Comparison of ENCODE assay signal across 7 mouse cellular contexts in the genomic region with DNA sequence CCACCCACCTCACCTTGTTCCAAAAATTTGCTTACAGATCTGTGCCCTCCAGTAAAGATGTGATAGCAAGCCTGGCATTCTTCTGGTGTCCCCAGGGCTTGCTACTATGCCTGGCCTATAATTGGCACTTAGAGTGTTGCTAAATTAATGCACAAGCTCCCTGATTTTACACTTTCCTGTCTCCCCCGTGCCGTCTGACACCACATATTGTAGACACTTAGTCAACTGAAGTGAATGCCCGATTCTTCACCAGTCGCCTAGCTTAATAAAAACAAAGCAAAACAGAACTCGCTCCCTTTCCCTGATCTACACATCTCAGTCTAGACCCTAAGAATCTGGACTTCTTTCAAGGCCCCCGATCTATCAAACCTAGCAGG. TPM values are rescaled to one million over a fixed set of nuclear protein-coding genes. Genes with fewer than 3 reads are reported as not detected.
DNase-seq lines count a peak whose midpoint lies in the region; ATAC-seq lines count a peak whose summit lies in the region.

No protein-coding gene starts in this region.

- H3K9ac ChIP-seq in lung, embryonic 16.5 days (ENCODE audit: low read length), result peak overlapping the region; percentile 79
- peak overlapping the region; percentile 79 for H3K9ac ChIP-seq in forebrain, embryonic 14.5 days (ENCODE audit: low read length)
- peak overlapping the region; percentile 73 for H3K9ac ChIP-seq in limb, embryonic 13.5 days
- H3K9ac ChIP-seq in stomach, embryonic 15.5 days, result no peak overlapping the region

- H3K4me2 ChIP-seq in lung, embryonic 16.5 days (ENCODE audit: low read depth, low read length), result peak overlapping the region; percentile 96
- peak overlapping the region; percentile 84 for H3K4me2 ChIP-seq in forebrain, embryonic 14.5 days (ENCODE audit: low read length)
- H3K4me2 ChIP-seq in limb, embryonic 13.5 days (replicated peaks), result peak overlapping the region; percentile 89
- H3K4me2 ChIP-seq in stomach, embryonic 15.5 days, result peak overlapping the region; percentile 94

- no peaks in the 10 kb centered on the region for H3K36me3 ChIP-seq in lung, embryonic 16.5 days (ENCODE audit: control insufficient read depth, insufficient read depth, low read length)
- H3K36me3 ChIP-seq in forebrain, embryonic 14.5 days (ENCODE audit: control insufficient read depth, insufficient read depth, low read length), result no peaks in the 10 kb centered on the region
- H3K36me3 ChIP-seq in limb, embryonic 13.5 days, result no peaks in the 10 kb centered on the region
- no peaks in the 10 kb centered on the region for H3K36me3 ChIP-seq in stomach, embryonic 15.5 days

- H3K4me3 ChIP-seq in lung, embryonic 16.5 days (ENCODE audit: low read length), result peak overlapping the region; percentile 80
- peak overlapping the region; percentile 62 for H3K4me3 ChIP-seq in forebrain, embryonic 14.5 days (ENCODE audit: low read depth, low read length)
- peak overlapping the region; percentile 75 for H3K4me3 ChIP-seq in limb, embryonic 13.5 days
- H3K4me3 ChIP-seq in stomach, embryonic 15.5 days (replicated peaks), result peak overlapping the region; percentile 77

- H3K9me3 ChIP-seq in lung, embryonic 16.5 days (ENCODE audit: control insufficient read depth, low read length), result no peaks in the 10 kb centered on the region
- no peaks in the 10 kb centered on the region for H3K9me3 ChIP-seq in forebrain, embryonic 14.5 days (replicated peaks; ENCODE audit: control insufficient read depth, low read length)
- no peaks in the 10 kb centered on the region for H3K9me3 ChIP-seq in limb, embryonic 13.5 days
- H3K9me3 ChIP-seq in stomach, embryonic 15.5 days, result no peaks in the 10 kb centered on the region

- ATAC-seq in lung, embryonic 16.5 days (ENCODE audit: low read depth), result no peak
- ATAC-seq in forebrain, embryonic 14.5 days, result no peak
- no peak for ATAC-seq in limb, embryonic 13.5 days (ENCODE audit: low FRiP score, low read depth)
- no peak for ATAC-seq in stomach, embryonic 15.5 days (ENCODE audit: insufficient read depth, low FRiP score, low read depth)

- WGBS in lung, embryonic 16.5 days, result 33% methylated on average over 6 of the region's 6 CpGs
- 30% methylated on average over 6 of the region's 6 CpGs for WGBS in forebrain, embryonic 14.5 days
- WGBS in limb, embryonic 13.5 days, result 24% methylated on average over 6 of the region's 6 CpGs
- WGBS in stomach, embryonic 15.5 days, result 40% methylated on average over 6 of the region's 6 CpGs

- DNase-seq in lung, adult 18-20 months, result no peak
- DNase-seq in forebrain, embryonic 14.5 days (ENCODE audit: low spot score), result peak; percentile 33
- no peak for DNase-seq in layer of hippocampus, adult 9-10 months (ENCODE audit: low spot score)
- no peak for DNase-seq in layer of hippocampus, adult 11-12 months (ENCODE audit: low spot score)

- H3K4me1 ChIP-seq in lung, embryonic 16.5 days (replicated peaks; ENCODE audit: control insufficient read depth, insufficient read depth, low read length), result peaks cover 27% of the 10 kb centered on the region
- peaks cover 8% of the 10 kb centered on the region; the same call in 1 of the 2 replicates for H3K4me1 ChIP-seq in forebrain, embryonic 14.5 days (ENCODE audit: control insufficient read depth, insufficient read depth, low read length)
- peaks cover 24% of the 10 kb centered on the region for H3K4me1 ChIP-seq in limb, embryonic 13.5 days
- H3K4me1 ChIP-seq in stomach, embryonic 15.5 days, result peaks cover 5% of the 10 kb centered on the region; the same call in 1 of the 2 replicates

- no peaks in the 10 kb centered on the region for H3K27me3 ChIP-seq in lung, embryonic 16.5 days (ENCODE audit: control insufficient read depth, insufficient read depth, low read depth, low read length)
- no peaks in the 10 kb centered on the region for H3K27me3 ChIP-seq in forebrain, embryonic 14.5 days (replicated peaks; ENCODE audit: control insufficient read depth, insufficient read depth, low read length)
- H3K27me3 ChIP-seq in limb, embryonic 13.5 days, result no peaks in the 10 kb centered on the region
- H3K27me3 ChIP-seq in stomach, embryonic 15.5 days (replicated peaks), result no peaks in the 10 kb centered on the region

- H3K27ac ChIP-seq in lung, embryonic 16.5 days (ENCODE audit: low read length), result peak overlapping the region; percentile 72
- no peak overlapping the region for H3K27ac ChIP-seq in forebrain, embryonic 14.5 days (ENCODE audit: low read depth, low read length)
- no peak overlapping the region for H3K27ac ChIP-seq in limb, embryonic 13.5 days
- peak overlapping the region; percentile 86 for H3K27ac ChIP-seq in stomach, embryonic 15.5 days

RNA-seq across cellular contexts. Expression of a gene that starts 0.4 kb away (rescaled TPM):
- polyA plus RNA-seq in lung, embryonic 16.5 days (2015; fragmentation: Nextera tagmentation; extraction: Ambion mirVana), result 17.7 and 17.9 TPM in 2 replicates
- polyA plus RNA-seq in forebrain, embryonic 14.5 days (2014; fragmentation: Nextera tagmentation; extraction: Ambion mirVana), result 8.8 and 8.9 TPM in 2 replicates
- polyA plus RNA-seq in limb, embryonic 13.5 days (2015; fragmentation: Nextera tagmentation; extraction: Ambion mirVana), result 4.4 and 5.1 TPM in 2 replicates
- polyA plus RNA-seq in stomach, embryonic 15.5 days (2015; fragmentation: Nextera tagmentation; extraction: Ambion mirVana), result 19.2 and 20.4 TPM in 2 replicates

RNA-seq across cellular contexts. Expression of a gene that starts 48.6 kb away (rescaled TPM):
- polyA plus RNA-seq in lung, embryonic 16.5 days (2015; fragmentation: Nextera tagmentation; extraction: Ambion mirVana), result 0.24 and 0.53 TPM in 2 replicates
- polyA plus RNA-seq in forebrain, embryonic 14.5 days (2014; fragmentation: Nextera tagmentation; extraction: Ambion mirVana), result 0.23 TPM in 1 of 2 replicates, not detected in the other
- polyA plus RNA-seq in limb, embryonic 13.5 days (2015; fragmentation: Nextera tagmentation; extraction: Ambion mirVana), result 0.08 and 0.09 TPM in 2 replicates
- 0.06 and 0.10 TPM in 2 replicates for polyA plus RNA-seq in stomach, embryonic 15.5 days (2015; fragmentation: Nextera tagmentation; extraction: Ambion mirVana)

Comparison
In these comparisons a context has a peak if more than half of its experiments do, and no peak if none do; other contexts are left out.
1. H3K27ac ChIP-seq: peak in lung, embryonic 16.5 days (single experiment) and stomach, embryonic 15.5 days (single experiment); none in forebrain, embryonic 14.5 days (single experiment) and limb, embryonic 13.5 days (single experiment).
2. Peak in every context shown above with its lines, with median percentiles within 50 percentile points of each other: H3K4me2 ChIP-seq and H3K4me3 ChIP-seq.